Mouse (Mus musculus): Measurements from ENCODE around the gene Tmem273. TPM values are rescaled to one million over a fixed set of nuclear protein-coding genes. Genes with fewer than 3 reads are reported as not detected.

Tmem273 gene
- total and polyA plus RNA-seq, 2 experiments from 2014 or later: 0.60 to 0.71 TPM

GRCm38 (mm10) chr14:32797803-32798202, 12.0 kb downstream of the Tmem273 start:
- 85% methylated on average over 2 of the region's 2 CpGs for WGBS
- Histone ChIP-seq H3K4me3 (ENCODE audit: low read depth, low read length) (no peak overlapping the region), H3K4me1 (ENCODE audit: insufficient read depth, low read length) (0 out of 2 replicates have a peak, but pooled peaks cover 2% of the 10 kb centered on the region), H3K4me2 (ENCODE audit: low read depth, low read length, poor library complexity, severe bottlenecking) (no peak overlapping the region), H3K36me3 (ENCODE audit: insufficient read depth, low read length) (no peaks in the 10 kb centered on the region), H3K27ac (ENCODE audit: low read depth, low read length) (no peak overlapping the region), H3K9ac (replicated peaks; ENCODE audit: low read length, poor library complexity, severe bottlenecking) (no peak overlapping the region), H3K27me3 (ENCODE audit: insufficient read depth, low read length) (no peaks in the 10 kb centered on the region), H3K9me3 (ENCODE audit: low read length) (no peaks in the 10 kb centered on the region)
- ATAC-seq (ENCODE audit: low FRiP score) (no peak), DNase-seq (ENCODE audit: low spot score) (no peak)
- no peak for TF ChIP-seq CTCF (IDR thresholded peaks at IDR 0.05)

- TF ChIP-seq CTCF (IDR thresholded peaks at IDR 0.05): no peak
- ATAC-seq (ENCODE audit: low FRiP score): no peak
- WGBS: 87% methylated on average over 4 of the region's 4 CpGs
These were observed 12.6 kb downstream of the Tmem273 start for GRCm38 (mm10) chr14:32798355-32798754.

GRCm38 (mm10) chr14:32800048-32800447, 14.3 kb downstream of the Tmem273 start:
- H3K9me3 ChIP-seq (ENCODE audit: low read length): no peaks in the 10 kb centered on the region
- 0 out of 2 replicates have a peak, but pooled peaks cover 2% of the 10 kb centered on the region for H3K4me1 ChIP-seq (ENCODE audit: insufficient read depth, low read length)
- DNase-seq (ENCODE audit: low spot score): no peak
- H3K9ac ChIP-seq (replicated peaks; ENCODE audit: low read length, poor library complexity, severe bottlenecking): no peak overlapping the region
- no peak for TF ChIP-seq CTCF (IDR thresholded peaks at IDR 0.05)
- no peaks in the 10 kb centered on the region for H3K36me3 ChIP-seq (ENCODE audit: insufficient read depth, low read length)
- no peak overlapping the region for H3K4me3 ChIP-seq (ENCODE audit: low read depth, low read length)
- ATAC-seq (ENCODE audit: low FRiP score): no peak
- H3K4me2 ChIP-seq (ENCODE audit: low read depth, low read length, poor library complexity, severe bottlenecking): no peak overlapping the region
- WGBS: 97% methylated on average over 7 of the region's 7 CpGs
- H3K27ac ChIP-seq (ENCODE audit: low read depth, low read length): no peak overlapping the region
- H3K27me3 ChIP-seq (ENCODE audit: insufficient read depth, low read length): no peaks in the 10 kb centered on the region

More at GRCm38 (mm10) chr14:32798355-32798754, 12.6 kb downstream of the Tmem273 start:
- Histone ChIP-seq H3K27ac (ENCODE audit: low read depth, low read length) (no peak overlapping the region), H3K4me3 (ENCODE audit: low read depth, low read length) (no peak overlapping the region), H3K4me1 (ENCODE audit: insufficient read depth, low read length) (0 out of 2 replicates have a peak, but pooled peaks cover 2% of the 10 kb centered on the region), H3K9ac (replicated peaks; ENCODE audit: low read length, poor library complexity, severe bottlenecking) (no peak overlapping the region), H3K36me3 (ENCODE audit: insufficient read depth, low read length) (no peaks in the 10 kb centered on the region), H3K4me2 (ENCODE audit: low read depth, low read length, poor library complexity, severe bottlenecking) (no peak overlapping the region), H3K27me3 (ENCODE audit: insufficient read depth, low read length) (no peaks in the 10 kb centered on the region), H3K9me3 (ENCODE audit: low read length) (no peaks in the 10 kb centered on the region)
- DNase-seq (ENCODE audit: low spot score): no peak

GRCm38 (mm10) chr14:32801016-32801661, 15.4 kb downstream of the Tmem273 start:
- H3K27ac ChIP-seq (ENCODE audit: low read depth, low read length): no peak overlapping the region
- DNase-seq (ENCODE audit: low spot score) (peak; percentile 61), ATAC-seq (ENCODE audit: low FRiP score) (no peak)
- no peaks in the 10 kb centered on the region for H3K9me3 ChIP-seq (ENCODE audit: low read length)
- no peak overlapping the region for H3K9ac ChIP-seq (replicated peaks; ENCODE audit: low read length, poor library complexity, severe bottlenecking)
- H3K4me3 ChIP-seq (ENCODE audit: low read depth, low read length): no peak overlapping the region
- 61% methylated on average over 11 of the region's 11 CpGs for WGBS
- no peaks in the 10 kb centered on the region for H3K36me3 ChIP-seq (ENCODE audit: insufficient read depth, low read length)
- H3K27me3 ChIP-seq (ENCODE audit: insufficient read depth, low read length): no peaks in the 10 kb centered on the region
- peak; percentile 65 for TF ChIP-seq CTCF (IDR thresholded peaks at IDR 0.05)
- H3K4me1 ChIP-seq (ENCODE audit: insufficient read depth, low read length): 0 out of 2 replicates have a peak, but pooled peaks cover 2% of the 10 kb centered on the region
- no peak overlapping the region for H3K4me2 ChIP-seq (ENCODE audit: low read depth, low read length, poor library complexity, severe bottlenecking)

GRCm38 (mm10) chr14:32801662-32802024, 15.9 kb downstream of the Tmem273 start:
- Histone ChIP-seq H3K27ac (ENCODE audit: low read depth, low read length) (no peak overlapping the region), H3K27me3 (ENCODE audit: insufficient read depth, low read length) (no peaks in the 10 kb centered on the region), H3K9me3 (ENCODE audit: low read length) (no peaks in the 10 kb centered on the region), H3K9ac (replicated peaks; ENCODE audit: low read length, poor library complexity, severe bottlenecking) (no peak overlapping the region), H3K4me2 (ENCODE audit: low read depth, low read length, poor library complexity, severe bottlenecking) (no peak overlapping the region), H3K4me3 (ENCODE audit: low read depth, low read length) (no peak overlapping the region), H3K4me1 (ENCODE audit: insufficient read depth, low read length) (no peaks in the 10 kb centered on the region), H3K36me3 (ENCODE audit: insufficient read depth, low read length) (no peaks in the 10 kb centered on the region)
- TF ChIP-seq CTCF (IDR thresholded peaks at IDR 0.05): no peak
- DNase-seq (ENCODE audit: low spot score) (no peak), ATAC-seq (ENCODE audit: low FRiP score) (no peak)

- DNase-seq (ENCODE audit: low spot score) (no peak), ATAC-seq (ENCODE audit: low FRiP score) (no peak)
- no peaks in the 10 kb centered on the region for H3K4me1 ChIP-seq (ENCODE audit: insufficient read depth, low read length)
- no peaks in the 10 kb centered on the region for H3K9me3 ChIP-seq (ENCODE audit: low read length)
- no peak overlapping the region for H3K4me3 ChIP-seq (ENCODE audit: low read depth, low read length)
- no peak for TF ChIP-seq CTCF (IDR thresholded peaks at IDR 0.05)
- no peaks in the 10 kb centered on the region for H3K36me3 ChIP-seq (ENCODE audit: insufficient read depth, low read length)
- H3K9ac ChIP-seq (replicated peaks; ENCODE audit: low read length, poor library complexity, severe bottlenecking): no peak overlapping the region
- H3K27ac ChIP-seq (ENCODE audit: low read depth, low read length): no peak overlapping the region
- H3K4me2 ChIP-seq (ENCODE audit: low read depth, low read length, poor library complexity, severe bottlenecking): no peak overlapping the region
- no peaks in the 10 kb centered on the region for H3K27me3 ChIP-seq (ENCODE audit: insufficient read depth, low read length)
These were observed 24.3 kb downstream of the Tmem273 start for GRCm38 (mm10) chr14:32810111-32810510.

All from midbrain, postnatal 0 days (tissue).